In the genomic region with DNA sequence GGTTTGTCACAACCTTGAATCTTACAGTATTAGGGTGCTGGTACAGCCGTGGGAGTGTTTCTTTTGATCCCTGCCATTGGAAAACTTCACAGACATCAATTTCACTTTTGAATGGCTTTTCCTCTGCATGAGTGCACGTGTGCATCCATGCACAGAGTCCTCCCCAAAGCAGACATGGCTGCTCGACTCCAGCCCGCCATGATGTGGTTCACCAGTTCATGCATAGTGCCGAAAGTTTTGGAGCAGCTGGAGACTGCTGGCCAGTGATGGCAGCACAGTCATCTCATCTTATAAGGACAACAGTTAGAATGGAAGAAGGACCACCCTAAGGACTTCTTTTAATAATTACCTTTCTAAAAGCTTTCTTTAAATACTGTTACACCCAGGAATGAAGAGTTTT, we compare ENCODE assay signal across 32 mouse cellular contexts.
"Had no signal": no experiment of that assay in that cellular context is flagged by ENCODE, and none has a peak within 500 bp of the region (broad histone marks: within the 10 kb centered on the region; RNA-seq: fewer than 3 reads in every experiment).

No protein-coding gene starts in this region.

- ATAC-seq: hindbrain, embryonic 16.5 days; hindbrain, postnatal 0 days; inflammation-experienced regulatory T-cells, adult 6 months; intestine, embryonic 15.5 days; intestine, embryonic 16.5 days; intestine, postnatal 0 days had no signal

- DNase-seq: heart, postnatal 10 days; heart, postnatal 14 days; heart, postnatal 36 days; heart, postnatal 4 days; kidney, adult 11 months; kidney, adult 18-20 months; kidney, adult 2 months; kidney, adult 8-10 months; kidney, adult 9 months; kidney, postnatal 14 days; kidney, postnatal 36 days; kidney, postnatal 4 days; layer of hippocampus, adult 9-11 months; layer of hippocampus, postnatal 36 days had no signal

- H3K4me3 ChIP-seq: heart, embryonic 10.5 days; heart, embryonic 13.5 days; heart, embryonic 15.5 days; hindbrain, embryonic 10.5 days; hindbrain, embryonic 12.5 days; hindbrain, embryonic 13.5 days; hindbrain, embryonic 15.5 days; intestine, embryonic 15.5 days; layer of hippocampus, adult 2 months; left cerebral cortex, adult 2 months had no signal

- H3K4me1 ChIP-seq: heart, embryonic 15.5 days; hindbrain, embryonic 10.5 days; hindbrain, embryonic 12.5 days; hindbrain, embryonic 13.5 days; hindbrain, embryonic 15.5 days; intestine, embryonic 15.5 days had no signal

- H3K4me2 ChIP-seq: heart, embryonic 11.5 days; heart, embryonic 13.5 days; heart, embryonic 15.5 days; hindbrain, embryonic 12.5 days; hindbrain, embryonic 13.5 days; hindbrain, embryonic 14.5 days; hindbrain, embryonic 15.5 days; intestine, embryonic 15.5 days had no signal

- H3K27ac ChIP-seq: heart, embryonic 10.5 days; heart, embryonic 13.5 days; heart, embryonic 15.5 days; hindbrain, embryonic 10.5 days; hindbrain, embryonic 12.5 days; hindbrain, embryonic 13.5 days; hindbrain, embryonic 14.5 days; hindbrain, embryonic 15.5 days; hindbrain, postnatal 0 days; intestine, embryonic 15.5 days; kidney, postnatal 0 days; layer of hippocampus, adult 2 months; left cerebral cortex, adult 2 months had no signal

- H3K9ac ChIP-seq: heart, embryonic 13.5 days; heart, embryonic 15.5 days; hindbrain, embryonic 12.5 days; hindbrain, embryonic 13.5 days; hindbrain, embryonic 14.5 days; hindbrain, embryonic 15.5 days; intestine, embryonic 15.5 days had no signal

- H3K9me3 ChIP-seq: heart, embryonic 10.5 days; heart, embryonic 15.5 days; hindbrain, embryonic 12.5 days; hindbrain, embryonic 13.5 days; intestine, embryonic 15.5 days had no signal

- H3K36me3 ChIP-seq: heart, embryonic 10.5 days; heart, embryonic 13.5 days; heart, embryonic 15.5 days; hindbrain, embryonic 10.5 days; hindbrain, embryonic 12.5 days; hindbrain, embryonic 13.5 days; hindbrain, embryonic 15.5 days; intestine, embryonic 15.5 days had no signal

- H3K27me3 ChIP-seq: heart, embryonic 13.5 days; heart, embryonic 15.5 days; hindbrain, embryonic 12.5 days; hindbrain, embryonic 13.5 days; hindbrain, embryonic 15.5 days; intestine, embryonic 15.5 days had no signal
